Mouse (Mus musculus) cerebellum, adult 2 months (tissue): Measurements from ENCODE around the gene Ttl.

Experiments used
- CTCF ChIP-seq: fragments of 200-500 bp; IDR thresholded peaks from 2 replicates; pipeline ENCODE4 v1.5.1; 2011; ENCODE audit warnings: low read depth, mild to moderate bottlenecking, control low read depth, low read length, moderate library complexity, borderline replicate concordance; ENCODE audit not compliant: insufficient read depth
- POLR2A ChIP-seq: fragments of 200-500 bp; IDR thresholded peaks from 2 replicates; pipeline ENCODE4 v1.6.1; 2011; ENCODE audit warnings: low read length, control low read depth, borderline replicate concordance; ENCODE audit not compliant: insufficient read depth

GRCm38 (mm10) chr2:129079194-129079593 is 13.5 kb downstream of the Ttl start:
- TF ChIP-seq POLR2A, result no peak
- no peak for TF ChIP-seq CTCF
